Mouse (Mus musculus): Measurements from ENCODE around the gene 1700021F07Rik.

1700021F07Rik gene

DNA sequence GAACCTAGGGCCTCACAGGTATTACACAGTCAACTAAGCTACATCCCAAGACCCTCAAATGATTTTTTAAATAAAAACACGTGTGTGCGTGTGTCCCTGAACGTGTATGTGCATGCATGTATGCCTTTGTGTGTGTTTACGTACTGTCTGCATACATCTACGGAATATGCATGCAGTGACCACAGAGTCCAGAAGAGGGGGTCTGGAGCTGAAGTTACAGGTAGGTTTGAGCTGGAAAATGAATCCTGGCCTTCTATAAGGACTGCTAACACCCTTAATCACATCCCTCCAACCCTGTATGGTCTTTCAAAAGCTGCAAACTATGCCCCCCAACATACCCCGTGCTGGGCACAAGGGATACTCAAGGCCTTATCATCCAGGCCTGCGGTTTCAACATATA is 41.0 kb downstream of the 1700021F07Rik start:
- no peak for DNase-seq (ENCODE audit: low spot score in 2 of 2)

DNA sequence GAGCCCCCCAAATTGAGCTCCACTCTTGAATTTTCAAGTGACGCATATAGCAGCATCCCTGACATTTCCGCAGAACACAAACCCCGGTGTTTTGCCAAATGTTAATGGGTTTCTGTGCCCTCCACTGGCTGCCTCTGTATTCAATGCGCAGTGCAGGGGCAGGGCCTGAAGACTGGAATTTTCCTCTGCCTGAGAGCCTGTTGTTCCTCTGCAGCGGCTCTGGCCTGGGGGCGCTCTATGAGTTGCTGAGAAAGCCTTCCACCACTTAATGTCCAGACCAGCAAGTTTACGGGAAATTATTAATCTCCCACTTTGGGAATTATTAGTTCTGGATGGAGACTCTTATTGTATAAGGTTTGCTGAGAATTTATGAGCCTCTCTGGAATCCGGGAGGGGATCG is 41.8 kb downstream of the 1700021F07Rik start:
- no peak for DNase-seq (ENCODE audit: low spot score in 2 of 2)

Data from spleen, postnatal 10 days (tissue).